Mouse (Mus musculus) embryonic facial prominence, embryonic 15.5 days (tissue): ENCODE measurements around the gene Tmem184a. TPM values are rescaled to one million over a fixed set of nuclear protein-coding genes. Genes with fewer than 3 reads are reported as not detected.

Experiments
- ATAC-seq: fragments of 200-750 bp; cut with Nextera tagmentation; 2 replicates; pipeline ENCODE4 v1.8.0; 2017; ENCODE audit warnings: low read depth, moderate TSS enrichment; ENCODE audit not compliant: insufficient number of reproducible peaks, low FRiP score, low TSS enrichment
- H3K27ac ChIP-seq: fragments of 300-500 bp; sonication (generic); replicated peaks from 2 replicates; pipeline ENCODE4 v1.5.1; 2015; ENCODE audit warnings: mild to moderate bottlenecking, inconsistent platforms
- H3K27me3 ChIP-seq: fragments of 300-500 bp; sonication (generic); 2 replicates; pipeline ENCODE4 v1.6.1; 2015; ENCODE audit warnings: inconsistent platforms
- H3K36me3 ChIP-seq: fragments of 300-500 bp; sonication (generic); 2 replicates; pipeline ENCODE4 v1.6.1; 2015; ENCODE audit warnings: mild to moderate bottlenecking, inconsistent platforms
- H3K4me1 ChIP-seq: fragments of 300-500 bp; sonication (generic); 2 replicates; pipeline ENCODE4 v1.6.1; 2015; ENCODE audit warnings: inconsistent platforms
- H3K4me2 ChIP-seq: fragments of 300-500 bp; sonication (generic); replicated peaks from 2 replicates; pipeline ENCODE4 v1.6.1; 2015; ENCODE audit warnings: mild to moderate bottlenecking, inconsistent platforms
- H3K4me3 ChIP-seq: fragments of 300-500 bp; sonication (generic); replicated peaks from 2 replicates; pipeline ENCODE4 v1.5.1; 2015; ENCODE audit warnings: mild to moderate bottlenecking, inconsistent platforms
- H3K9ac ChIP-seq: fragments of 300-500 bp; sonication (generic); 2 replicates; pipeline ENCODE4 v1.6.1; 2015; ENCODE audit warnings: inconsistent platforms
- H3K9me3 ChIP-seq: fragments of 300-500 bp; sonication (generic); replicated peaks from 2 replicates; pipeline ENCODE4 v1.6.1; 2016; ENCODE audit warnings: inconsistent platforms
- WGBS: fragments of 180-500 bp; shearing (Covaris S2); methylation state at CpG from one replicate; pipeline ENCODE4 v1.1.7; 2015; 5-methylcytosine and 5-hydroxymethylcytosine counted together
- polyA plus RNA-seq: library from polyadenylated mRNA; unstranded; fragments of >200 nt; fragmentation: Nextera tagmentation; extraction: Ambion mirVana; gene quantifications from 2 replicates; pipeline ENCODE4 v1.2.1, GENCODE M21; 2015

Tmem184a gene
- polyA plus RNA-seq, 1 experiment from 2014 or later = 10.7 TPM

DNA sequence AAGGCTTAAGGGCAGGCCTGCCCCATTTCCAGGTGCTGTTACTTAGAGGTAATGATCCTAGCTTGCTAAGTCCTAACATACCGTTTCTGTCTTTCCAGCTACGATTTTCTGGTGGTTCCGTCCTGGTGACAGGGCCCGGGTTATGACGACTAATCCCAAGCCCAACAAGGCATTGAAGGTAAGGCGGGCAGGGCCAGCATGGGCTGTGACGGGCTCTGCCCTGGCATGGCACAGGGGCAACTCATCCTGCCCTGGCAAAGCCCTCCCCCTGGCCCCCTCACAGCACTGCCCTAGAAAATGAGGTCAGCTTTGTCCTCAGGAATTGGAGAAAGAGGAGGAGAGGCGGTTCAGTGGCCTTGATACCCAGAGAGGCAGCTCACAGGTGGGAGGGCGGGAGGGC, 20.7 kb downstream of the Tmem184a start:
- no peaks in the 10 kb centered on the region for H3K9me3 ChIP-seq
- no peak overlapping the region for H3K9ac ChIP-seq
- H3K4me2 ChIP-seq = no peak overlapping the region
- H3K36me3 ChIP-seq = peaks cover 15% of the 10 kb centered on the region
- peaks cover 51% of the 10 kb centered on the region for H3K4me1 ChIP-seq
- no peak overlapping the region for H3K4me3 ChIP-seq
- H3K27me3 ChIP-seq = no peaks in the 10 kb centered on the region
- 85% methylated on average over 9 of the region's 9 CpGs for WGBS
- ATAC-seq = no peak
- H3K27ac ChIP-seq = no peak overlapping the region

GRCm38 (mm10) chr5:139798168-139798900, 21.4 kb downstream of the Tmem184a start:
- 56% methylated on average over 12 of the region's 12 CpGs for WGBS
- Histone ChIP-seq H3K4me1 (peaks cover 49% of the 10 kb centered on the region), H3K4me2 (peak overlapping the region; percentile 12; the same call in 1 of the 2 replicates), H3K9ac (no peak overlapping the region), H3K27ac (0 out of 2 replicates have a peak overlapping the region, but pooled peaks have one; percentile 28), H3K36me3 (peaks cover 15% of the 10 kb centered on the region), H3K27me3 (no peaks in the 10 kb centered on the region), H3K9me3 (no peaks in the 10 kb centered on the region), H3K4me3 (no peak overlapping the region)
- ATAC-seq = no peak

DNA sequence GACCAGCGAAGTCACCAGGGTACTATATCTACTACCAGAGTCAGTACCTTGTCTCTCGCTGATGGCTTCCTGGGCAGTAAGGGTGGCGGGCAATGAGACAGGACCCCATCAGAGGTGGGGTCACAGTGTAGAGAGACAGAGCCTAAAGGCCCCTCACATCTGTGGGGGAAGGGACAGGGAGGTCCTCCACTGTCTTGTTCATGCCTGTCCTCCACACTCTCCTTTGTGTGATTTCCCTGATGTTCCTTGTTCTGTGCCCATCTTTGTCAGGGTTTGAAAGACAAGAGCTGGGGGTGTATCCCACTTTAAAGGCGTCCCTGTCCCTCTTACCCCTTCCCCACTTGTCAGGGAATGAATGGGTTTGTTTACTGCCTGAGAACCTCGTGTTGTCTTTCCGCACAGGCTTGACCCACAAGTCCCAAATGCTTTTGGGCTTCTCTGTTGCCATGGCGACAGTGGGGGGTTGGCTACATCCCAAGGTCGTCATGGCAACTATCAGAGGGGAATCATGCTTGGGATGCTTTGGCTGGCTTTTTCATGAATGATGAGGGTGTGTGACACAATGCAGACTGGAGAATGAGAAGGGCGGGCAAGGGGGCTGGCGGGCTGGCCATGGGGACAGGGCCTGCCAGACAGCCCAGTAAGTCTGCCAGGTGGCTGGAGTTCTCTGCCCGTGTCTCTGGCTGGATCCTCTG, 22.1 kb downstream of the Tmem184a start:
- peak overlapping the region; percentile 48 for H3K27ac ChIP-seq
- 0 out of 2 replicates have a peak, but pooled peaks have one; percentile 2 for ATAC-seq
- H3K9me3 ChIP-seq = no peaks in the 10 kb centered on the region
- H3K27me3 ChIP-seq = no peaks in the 10 kb centered on the region
- no peak overlapping the region for H3K4me3 ChIP-seq
- WGBS = 43% methylated on average over 11 of the region's 11 CpGs
- no peak overlapping the region for H3K9ac ChIP-seq
- H3K36me3 ChIP-seq = peaks cover 15% of the 10 kb centered on the region
- H3K4me1 ChIP-seq = peaks cover 53% of the 10 kb centered on the region
- peak overlapping the region; percentile 41 for H3K4me2 ChIP-seq

GRCm38 (mm10) chr5:139796900-139797299, 22.8 kb downstream of the Tmem184a start:
- Histone ChIP-seq H3K36me3 (peaks cover 15% of the 10 kb centered on the region), H3K27me3 (no peaks in the 10 kb centered on the region), H3K9me3 (no peaks in the 10 kb centered on the region), H3K27ac (peak overlapping the region; percentile 63), H3K9ac (no peak overlapping the region), H3K4me3 (no peak overlapping the region), H3K4me1 (peaks cover 60% of the 10 kb centered on the region), H3K4me2 (peak overlapping the region; percentile 41)
- peak; percentile 77 for ATAC-seq
- WGBS = 9% methylated on average over 13 of the region's 13 CpGs

- Histone ChIP-seq H3K27ac (peak overlapping the region; percentile 63; the same call in 1 of the 2 replicates), H3K36me3 (peaks cover 14% of the 10 kb centered on the region), H3K9ac (no peak overlapping the region), H3K4me1 (peaks cover 64% of the 10 kb centered on the region), H3K9me3 (no peaks in the 10 kb centered on the region), H3K4me3 (no peak overlapping the region), H3K27me3 (no peaks in the 10 kb centered on the region), H3K4me2 (0 out of 2 replicates have a peak overlapping the region, but pooled peaks have one; percentile 41)
- ATAC-seq = no peak
- WGBS = 72% methylated on average over 9 of the region's 9 CpGs
Observed at GRCm38 (mm10) chr5:139796001-139796620, 23.6 kb downstream of the Tmem184a start.

GRCm38 (mm10) chr5:139794938-139795337, 24.8 kb downstream of the Tmem184a start:
- Histone ChIP-seq H3K4me2 (no peak overlapping the region), H3K9me3 (no peaks in the 10 kb centered on the region), H3K27ac (no peak overlapping the region), H3K9ac (no peak overlapping the region), H3K27me3 (no peaks in the 10 kb centered on the region), H3K36me3 (peaks cover 2% of the 10 kb centered on the region), H3K4me3 (no peak overlapping the region), H3K4me1 (peaks cover 68% of the 10 kb centered on the region)
- ATAC-seq = no peak
- WGBS = 51% methylated on average over 10 of the region's 10 CpGs

DNA sequence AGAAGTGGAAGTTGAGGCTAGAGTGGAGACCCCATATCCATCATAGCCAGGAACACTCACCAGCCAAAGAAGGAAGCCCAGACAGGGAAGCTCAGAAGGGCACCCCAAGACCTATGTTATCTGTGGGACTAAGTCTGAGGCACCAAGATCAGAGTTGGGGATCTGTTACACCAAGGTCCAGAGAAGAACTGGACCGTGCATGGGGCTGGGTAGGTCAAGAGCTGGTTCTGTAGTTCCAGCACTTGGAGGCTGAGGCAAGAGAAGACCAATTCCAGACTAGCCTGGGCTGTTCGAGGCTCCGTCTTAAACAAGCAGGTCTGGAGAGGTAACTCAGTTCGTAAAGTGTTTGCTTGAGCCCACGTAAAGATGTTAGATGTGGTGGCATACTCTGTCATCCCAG, 25.6 kb downstream of the Tmem184a start:
- H3K9me3 ChIP-seq = no peaks in the 10 kb centered on the region
- no peak overlapping the region for H3K27ac ChIP-seq
- H3K36me3 ChIP-seq = no peaks in the 10 kb centered on the region
- H3K4me1 ChIP-seq = peaks cover 68% of the 10 kb centered on the region
- ATAC-seq = no peak
- no peak overlapping the region for H3K4me3 ChIP-seq
- no peaks in the 10 kb centered on the region for H3K27me3 ChIP-seq
- 83% methylated on average over 5 of the region's 5 CpGs for WGBS
- H3K4me2 ChIP-seq = no peak overlapping the region
- H3K9ac ChIP-seq = no peak overlapping the region

GRCm38 (mm10) chr5:139793338-139794089, 26.2 kb downstream of the Tmem184a start:
- Histone ChIP-seq H3K4me3 (no peak overlapping the region; the same call in 1 of the 2 replicates), H3K9ac (no peak overlapping the region), H3K4me1 (peaks cover 67% of the 10 kb centered on the region), H3K27ac (0 out of 2 replicates have a peak overlapping the region, but pooled peaks have one; percentile 65), H3K27me3 (no peaks in the 10 kb centered on the region), H3K4me2 (peak overlapping the region; percentile 98), H3K9me3 (no peaks in the 10 kb centered on the region), H3K36me3 (no peaks in the 10 kb centered on the region)
- whole genome bisulfite sequencing = 49% methylated on average over 11 of the region's 11 CpGs
- ATAC-seq = no peak

DNA sequence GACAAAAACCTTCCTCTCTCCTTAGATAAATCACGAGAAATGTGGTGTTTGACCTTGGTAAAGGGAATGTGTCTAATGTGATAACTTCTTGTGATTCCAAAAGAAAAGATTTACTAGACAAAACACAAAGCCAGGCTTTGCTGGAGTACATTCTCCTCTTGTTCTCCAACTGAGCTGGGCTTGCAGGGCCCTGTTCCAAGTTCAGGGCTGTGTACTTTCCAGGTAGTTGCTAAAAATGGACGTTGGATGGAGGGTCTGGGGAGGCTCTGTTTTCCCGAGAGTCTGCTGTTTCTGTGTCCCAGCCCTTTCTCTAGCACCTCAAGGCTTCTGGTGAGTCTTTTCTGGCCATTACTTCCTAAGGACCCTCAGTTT, 26.8 kb downstream of the Tmem184a start:
- no peak for ATAC-seq
- Histone ChIP-seq H3K9ac (no peak overlapping the region), H3K27me3 (no peaks in the 10 kb centered on the region), H3K9me3 (no peaks in the 10 kb centered on the region), H3K4me3 (no peak overlapping the region; the same call in none of the 2 replicates), H3K27ac (0 out of 2 replicates have a peak overlapping the region, but pooled peaks have one; percentile 65), H3K36me3 (no peaks in the 10 kb centered on the region), H3K4me1 (peaks cover 62% of the 10 kb centered on the region), H3K4me2 (peak overlapping the region; percentile 98)
- WGBS = 49% methylated on average over 3 of the region's 3 CpGs

GRCm38 (mm10) chr5:139792159-139792775, 27.4 kb downstream of the Tmem184a start:
- WGBS = 16% methylated on average over 11 of the region's 11 CpGs
- H3K4me2 ChIP-seq = peak overlapping the region; percentile 98
- no peak for ATAC-seq
- H3K4me1 ChIP-seq = peaks cover 55% of the 10 kb centered on the region
- peak overlapping the region; percentile 70 for H3K4me3 ChIP-seq
- H3K9me3 ChIP-seq = no peaks in the 10 kb centered on the region
- no peak overlapping the region for H3K27ac ChIP-seq
- H3K36me3 ChIP-seq = no peaks in the 10 kb centered on the region
- H3K9ac ChIP-seq = peak overlapping the region; percentile 55
- no peaks in the 10 kb centered on the region for H3K27me3 ChIP-seq
